Mouse (Mus musculus) bone marrow macrophage, adult 2 months (primary cell): Measurements from ENCODE around the gene Gm21170. TPM values are rescaled to one million over a fixed set of nuclear protein-coding genes. Genes with fewer than 3 reads are reported as not detected.
"Not testable (repeated sequence)": the region's sequence is repeated elsewhere in the genome, so short reads cannot be mapped to it uniquely, and the experiment has no call there.

Experiments
- H3K27ac ChIP-seq: 2 replicates; pipeline ENCODE4 v1.5.1; 2012; ENCODE audit warnings: low read depth, low read length; ENCODE audit not compliant: insufficient read depth
- H3K4me1 ChIP-seq: 2 replicates; pipeline ENCODE4 v1.6.1; 2012; ENCODE audit warnings: low read length; ENCODE audit not compliant: control insufficient read depth, insufficient read depth
- H3K4me3 ChIP-seq: 2 replicates; pipeline ENCODE4 v1.5.1; 2012; ENCODE audit warnings: mild to moderate bottlenecking, low read length, moderate library complexity; ENCODE audit not compliant: insufficient read depth
- polyA plus RNA-seq: library from polyadenylated mRNA; stranded (reverse); fragments of >200 nt; gene quantifications from 2 replicates; pipeline ENCODE4 v1.2.4, GENCODE M21; 2012; ENCODE audit not compliant: missing spikeins, insufficient read depth, insufficient read length

Gene Gm21170
- polyA plus RNA-seq = not detected in 2 replicates

DNA sequence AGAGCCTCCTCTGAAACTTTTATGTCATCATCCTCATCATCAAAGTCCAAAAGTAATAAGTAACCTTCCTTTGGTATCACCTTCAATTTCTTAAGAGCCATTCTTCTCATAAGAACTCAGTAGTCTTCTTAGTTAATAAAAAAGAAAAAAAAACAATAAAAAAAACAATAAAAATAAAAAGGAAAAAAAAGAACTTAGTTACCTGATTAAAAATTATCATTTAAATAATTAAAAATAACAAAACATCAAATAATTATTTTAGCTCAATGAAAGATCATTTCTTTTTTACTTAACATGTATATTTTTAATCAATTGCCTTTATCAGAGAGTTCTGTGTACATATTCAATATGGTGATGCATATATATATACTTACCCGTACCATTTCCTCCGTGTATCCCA is at the start of gene Gm21170:
Gene Gm21170, minus strand, starts transcription at position 101 of the 400 bp plus-strand sequence.
- not testable (repeated sequence) for H3K4me3 ChIP-seq

More for the DNA sequence above, at the start of gene Gm21170:
- H3K4me1 ChIP-seq, H3K27ac ChIP-seq: not testable (repeated sequence)

Other genes starting within 250 kb of the Gm21170 start
- not detected in 2 replicates for gene Gm21256, start 240.1 kb downstream of the Gm21170 start, polyA plus RNA-seq